Mouse (Mus musculus): ENCODE data around the gene Cd2.

Gene Cd2

GRCm38 (mm10) chr3:101287911-101288311 is at the start of gene Cd2:
Cd2 (minus strand) TSS chr3:101287939.
- DNase-seq (ENCODE audit: low spot score in 2 of 2), result no peak

- no peak for DNase-seq (ENCODE audit: low spot score in 2 of 2)
Measured at GRCm38 (mm10) chr3:101328617-101329016, 40.9 kb upstream of the Cd2 start.

GRCm38 (mm10) chr3:101327248-101327647 is 39.5 kb upstream of the Cd2 start:
- no peak for DNase-seq (ENCODE audit: low spot score in 2 of 2)

GRCm38 (mm10) chr3:101322437-101322836 is 34.7 kb upstream of the Cd2 start:
- DNase-seq (ENCODE audit: low spot score in 2 of 2), result no peak

GRCm38 (mm10) chr3:101320874-101321273 is 33.1 kb upstream of the Cd2 start:
- DNase-seq (ENCODE audit: low spot score in 2 of 2), result no peak

- DNase-seq (ENCODE audit: low spot score in 2 of 2), result no peak
Measured at GRCm38 (mm10) chr3:101318516-101319170, 30.9 kb upstream of the Cd2 start.

- DNase-seq (ENCODE audit: low spot score in 2 of 2), result peak in 1 of 2 experiments; percentile 42
Measured at GRCm38 (mm10) chr3:101318115-101318514, 30.4 kb upstream of the Cd2 start.

- DNase-seq (ENCODE audit: low spot score in 2 of 2), result peak in 1 of 2 experiments; percentile 13
Measured at GRCm38 (mm10) chr3:101314954-101315353, 27.2 kb upstream of the Cd2 start.

GRCm38 (mm10) chr3:101313266-101314051 is 25.7 kb upstream of the Cd2 start:
- DNase-seq (ENCODE audit: low spot score in 2 of 2), result peak in 1 of 2 experiments; percentile 5

GRCm38 (mm10) chr3:101310977-101311376 is 23.2 kb upstream of the Cd2 start:
- no peak for DNase-seq (ENCODE audit: low spot score in 2 of 2)

- DNase-seq (ENCODE audit: low spot score in 2 of 2), result no peak
Measured at GRCm38 (mm10) chr3:101309626-101310025, 21.9 kb upstream of the Cd2 start.

GRCm38 (mm10) chr3:101306090-101306489 is 18.4 kb upstream of the Cd2 start:
- no peak for DNase-seq (ENCODE audit: low spot score in 2 of 2)

- DNase-seq (ENCODE audit: low spot score in 2 of 2), result no peak
Measured at GRCm38 (mm10) chr3:101305046-101305445, 17.3 kb upstream of the Cd2 start.

GRCm38 (mm10) chr3:101304156-101304555 is 16.4 kb upstream of the Cd2 start:
- peak; percentile 70 to 79 for DNase-seq (ENCODE audit: low spot score in 2 of 2)

- DNase-seq (ENCODE audit: low spot score in 2 of 2), result peak; percentile 73 to 80
Measured at GRCm38 (mm10) chr3:101300271-101301071, 12.7 kb upstream of the Cd2 start.

GRCm38 (mm10) chr3:101299591-101299990 is 11.9 kb upstream of the Cd2 start:
- no peak for DNase-seq (ENCODE audit: low spot score in 2 of 2)

- no peak for DNase-seq (ENCODE audit: low spot score in 2 of 2)
Measured at GRCm38 (mm10) chr3:101297221-101297620, 9.5 kb upstream of the Cd2 start.

- DNase-seq (ENCODE audit: low spot score in 2 of 2), result no peak
Measured at GRCm38 (mm10) chr3:101295931-101296820, 8.4 kb upstream of the Cd2 start.

GRCm38 (mm10) chr3:101295366-101295867 is 7.7 kb upstream of the Cd2 start:
- DNase-seq (ENCODE audit: low spot score in 2 of 2), result peak; percentile 88 to 94

GRCm38 (mm10) chr3:101294487-101295365 is 7.0 kb upstream of the Cd2 start:
- DNase-seq (ENCODE audit: low spot score in 2 of 2), result no peak

Measured in right cerebral cortex, postnatal 10 days (tissue).